Mouse (Mus musculus) intestine, postnatal 0 days (tissue): ENCODE data around the gene Rc3h1. TPM values are rescaled to one million over a fixed set of nuclear protein-coding genes. Genes with fewer than 3 reads are reported as not detected.

ENCODE experiments used
- ATAC-seq: fragments of 200-750 bp; cut with Nextera tagmentation; 2 replicates; pipeline ENCODE4 v1.8.0; 2017; ENCODE audit warnings: mild to moderate bottlenecking, moderate TSS enrichment, moderate library complexity
- H3K27ac ChIP-seq: fragments of 300-500 bp; sonication (generic); 2 replicates; pipeline ENCODE4 v1.5.1; 2014; ENCODE audit warnings: mild to moderate bottlenecking, low read depth, low read length, moderate library complexity
- H3K27me3 ChIP-seq: fragments of 300-500 bp; sonication (generic); replicated peaks from 2 replicates; pipeline ENCODE4 v1.6.1; 2014; ENCODE audit warnings: low read length, mixed read lengths; ENCODE audit not compliant: control insufficient read depth, insufficient read depth
- H3K36me3 ChIP-seq: fragments of 300-500 bp; sonication (generic); 2 replicates; pipeline ENCODE4 v1.6.1; 2014; ENCODE audit warnings: mild to moderate bottlenecking, moderate library complexity; ENCODE audit not compliant: control insufficient read depth, insufficient read depth
- H3K4me1 ChIP-seq: fragments of 300-500 bp; sonication (generic); replicated peaks from 2 replicates; pipeline ENCODE4 v1.6.1; 2014; ENCODE audit warnings: antibody characterized with exemption, low read length, mixed read lengths; ENCODE audit not compliant: control insufficient read depth, insufficient read depth
- H3K4me2 ChIP-seq: fragments of 300-500 bp; sonication (generic); replicated peaks from 2 replicates; pipeline ENCODE4 v1.6.1; 2014; ENCODE audit warnings: low read depth, mild to moderate bottlenecking, moderate library complexity
- H3K4me3 ChIP-seq: fragments of 300-500 bp; sonication (generic); 2 replicates; pipeline ENCODE4 v1.5.1; 2014; ENCODE audit warnings: low read depth, low read length
- H3K9ac ChIP-seq: fragments of 300-500 bp; sonication (generic); 2 replicates; pipeline ENCODE4 v1.6.1; 2014; ENCODE audit warnings: mild to moderate bottlenecking, low read depth, low read length
- H3K9me3 ChIP-seq: fragments of 300-500 bp; sonication (generic); 2 replicates; pipeline ENCODE4 v1.6.1; 2016; ENCODE audit warnings: mixed run types; ENCODE audit not compliant: control insufficient read depth
- CTCF ChIP-seq: sonication (generic); IDR thresholded peaks from 2 replicates; pipeline ENCODE4 v1.5.1; 2016; ENCODE audit warnings: low read depth, mild to moderate bottlenecking, control low read depth, antibody characterized with exemption, moderate library complexity
- WGBS: fragments of 180-500 bp; shearing (Covaris S2); extraction: QIAGEN DNeasy Blood & Tissue Kit; methylation state at CpG from one replicate; pipeline ENCODE4 v1.1.7; 2014; 5-methylcytosine and 5-hydroxymethylcytosine counted together
- polyA plus RNA-seq: library from polyadenylated mRNA; unstranded; fragments of >200 nt; fragmentation: Nextera tagmentation; extraction: Ambion mirVana; gene quantifications from 2 replicates; pipeline ENCODE4 v1.2.1, GENCODE M21; 2015

The Rc3h1 gene
- polyA plus RNA-seq, 1 experiment from 2014 or later, result 3.8 TPM

DNA sequence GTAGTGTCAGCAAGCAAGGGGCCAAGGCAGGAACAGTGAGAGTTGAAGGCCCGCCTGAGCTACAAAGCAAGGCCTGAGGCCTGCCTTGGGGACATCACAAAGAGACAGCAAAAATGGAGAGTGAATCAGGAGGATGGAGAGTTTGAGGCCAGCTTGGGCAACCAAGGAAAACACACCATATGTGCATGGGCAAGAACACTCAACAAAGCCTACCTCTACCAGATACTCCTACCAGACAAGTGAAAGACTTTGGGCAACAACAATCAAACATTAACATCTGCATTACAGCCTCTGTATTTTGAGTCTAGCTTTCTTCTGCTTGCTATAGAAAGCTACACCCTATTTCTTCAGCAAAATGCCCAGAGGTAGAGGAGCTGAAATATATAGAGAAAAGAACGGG, 101.8 kb downstream of the Rc3h1 start:
- TF ChIP-seq CTCF, result no peak
- 89% methylated on average over 2 of the region's 2 CpGs for WGBS

DNA sequence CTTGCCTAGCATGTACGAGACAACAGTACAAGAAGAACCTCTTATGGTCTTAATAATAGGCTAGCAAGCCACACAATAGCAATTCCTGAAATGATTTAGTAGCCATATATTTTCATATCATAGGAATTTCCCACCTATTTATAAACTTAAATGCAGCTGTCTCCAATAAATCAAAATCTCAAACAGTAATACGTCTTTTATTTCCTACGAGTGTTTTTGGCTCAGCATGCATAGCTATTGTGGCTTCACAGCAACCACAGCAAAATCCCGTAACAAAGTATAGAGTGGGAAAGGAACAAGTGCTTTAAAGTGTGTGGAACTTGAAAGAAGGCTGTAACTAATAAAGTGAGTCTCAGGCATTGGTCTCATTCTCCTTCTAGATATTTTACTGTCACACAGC, 104.2 kb downstream of the Rc3h1 start:
- Histone ChIP-seq H3K36me3 (peaks cover 4% of the 10 kb centered on the region; the same call in 1 of the 2 replicates), H3K4me1 (no peaks in the 10 kb centered on the region; the same call in 1 of the 2 replicates), H3K27me3 (no peaks in the 10 kb centered on the region), H3K27ac (no peak overlapping the region), H3K9ac (no peak overlapping the region), H3K4me2 (no peak overlapping the region), H3K4me3 (no peak overlapping the region), H3K9me3 (no peaks in the 10 kb centered on the region)
- 82% methylated on average over 4 of the region's 4 CpGs for WGBS
- no peak for ATAC-seq
- no peak for TF ChIP-seq CTCF

More for the DNA sequence above, 101.8 kb downstream of the Rc3h1 start:
- H3K4me3 ChIP-seq, result no peak overlapping the region
- H3K9ac ChIP-seq, result no peak overlapping the region
- H3K4me2 ChIP-seq, result no peak overlapping the region
- H3K36me3 ChIP-seq, result peaks cover 4% of the 10 kb centered on the region; the same call in 1 of the 2 replicates
- no peak overlapping the region for H3K27ac ChIP-seq
- ATAC-seq, result no peak
- H3K27me3 ChIP-seq, result no peaks in the 10 kb centered on the region
- no peaks in the 10 kb centered on the region for H3K4me1 ChIP-seq
- H3K9me3 ChIP-seq, result no peaks in the 10 kb centered on the region

DNA sequence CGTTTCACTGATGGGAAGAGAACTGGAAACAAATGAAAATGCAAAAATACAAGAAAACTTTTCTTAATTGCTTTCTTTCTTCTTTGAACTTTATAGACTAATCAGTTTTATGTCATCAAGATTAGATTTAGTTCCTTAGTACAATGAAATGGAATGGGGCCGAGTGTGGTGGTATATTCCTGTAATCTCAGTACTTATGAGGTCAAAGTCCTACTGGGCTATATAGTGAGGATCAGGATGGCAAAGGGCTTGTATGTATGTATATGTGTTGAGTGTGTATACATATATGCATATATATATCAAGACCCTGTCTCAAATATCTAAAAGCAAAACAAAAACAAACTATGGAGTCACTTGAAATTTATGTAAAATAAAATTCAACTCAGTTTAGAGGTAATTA, 110.2 kb downstream of the Rc3h1 start:
- Histone ChIP-seq H3K27ac (no peak overlapping the region), H3K4me1 (no peaks in the 10 kb centered on the region; the same call in 1 of the 2 replicates), H3K9me3 (no peaks in the 10 kb centered on the region), H3K9ac (no peak overlapping the region), H3K4me2 (no peak overlapping the region), H3K4me3 (no peak overlapping the region), H3K27me3 (no peaks in the 10 kb centered on the region), H3K36me3 (peaks cover 22% of the 10 kb centered on the region; the same call in 1 of the 2 replicates)
- TF ChIP-seq CTCF, result no peak
- peak; percentile 68; the same call in 1 of the 2 replicates for ATAC-seq
- 45% methylated on average over 2 of the region's 2 CpGs for WGBS

DNA sequence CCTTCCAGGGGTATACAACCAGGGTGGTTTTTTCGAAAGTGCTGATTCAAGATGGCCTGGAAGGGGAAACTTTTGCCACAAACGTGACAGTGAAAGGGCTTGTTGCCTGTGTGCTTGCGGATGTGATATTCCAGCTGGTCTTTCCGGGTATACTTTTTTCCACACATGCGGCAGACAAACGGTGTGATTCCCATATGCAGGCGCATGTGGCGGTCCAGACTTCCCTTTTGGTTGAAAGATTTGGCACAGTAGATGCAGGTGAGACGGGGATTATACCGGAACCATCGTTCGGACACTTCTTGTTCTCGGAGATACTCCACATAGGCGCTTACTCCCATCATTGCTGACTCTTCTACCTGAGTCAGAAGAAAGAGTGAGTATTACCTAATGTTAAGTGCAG, 113.8 kb downstream of the Rc3h1 start:
- Histone ChIP-seq H3K4me3 (no peak overlapping the region), H3K9ac (no peak overlapping the region), H3K27ac (no peak overlapping the region), H3K4me2 (no peak overlapping the region), H3K27me3 (no peaks in the 10 kb centered on the region), H3K36me3 (peaks cover 20% of the 10 kb centered on the region; the same call in 1 of the 2 replicates), H3K9me3 (no peaks in the 10 kb centered on the region), H3K4me1 (no peaks in the 10 kb centered on the region; the same call in 1 of the 2 replicates)
- no peak for TF ChIP-seq CTCF
- no peak for ATAC-seq
- WGBS, result 96% methylated on average over 14 of the region's 14 CpGs

Other genes starting within 250 kb of the Rc3h1 start
- gene Rabgap1l, start 113.2 kb upstream of the Rc3h1 start, polyA plus RNA-seq, result 23.2 and 25.6 TPM in 2 replicates
- gene Serpinc1, start 72.2 kb downstream of the Rc3h1 start, polyA plus RNA-seq, result 1.1 TPM in 2 replicates
- gene Zbtb37, start 128.4 kb downstream of the Rc3h1 start, polyA plus RNA-seq, result 2.0 and 4.0 TPM in 2 replicates
- gene Dars2, start 164.2 kb downstream of the Rc3h1 start, polyA plus RNA-seq, result 14.7 and 15.3 TPM in 2 replicates
- 10.0 and 11.0 TPM in 2 replicates for gene Cenpl, start 164.3 kb downstream of the Rc3h1 start, polyA plus RNA-seq
- 5.2 and 5.6 TPM in 2 replicates for gene Klhl20, start 225.1 kb downstream of the Rc3h1 start, polyA plus RNA-seq
- gene Ankrd45, start 236.3 kb downstream of the Rc3h1 start, polyA plus RNA-seq, result 0.17 and 0.25 TPM in 2 replicates